Mouse (Mus musculus) spleen, adult 12 weeks (tissue): ENCODE data around the gene Muc20.

Experiments
- DNase-seq: peaks from one replicate; pipeline ENCODE4 v3.0.0; 2022; ENCODE audit warnings: low spot score

Gene Muc20

DNA sequence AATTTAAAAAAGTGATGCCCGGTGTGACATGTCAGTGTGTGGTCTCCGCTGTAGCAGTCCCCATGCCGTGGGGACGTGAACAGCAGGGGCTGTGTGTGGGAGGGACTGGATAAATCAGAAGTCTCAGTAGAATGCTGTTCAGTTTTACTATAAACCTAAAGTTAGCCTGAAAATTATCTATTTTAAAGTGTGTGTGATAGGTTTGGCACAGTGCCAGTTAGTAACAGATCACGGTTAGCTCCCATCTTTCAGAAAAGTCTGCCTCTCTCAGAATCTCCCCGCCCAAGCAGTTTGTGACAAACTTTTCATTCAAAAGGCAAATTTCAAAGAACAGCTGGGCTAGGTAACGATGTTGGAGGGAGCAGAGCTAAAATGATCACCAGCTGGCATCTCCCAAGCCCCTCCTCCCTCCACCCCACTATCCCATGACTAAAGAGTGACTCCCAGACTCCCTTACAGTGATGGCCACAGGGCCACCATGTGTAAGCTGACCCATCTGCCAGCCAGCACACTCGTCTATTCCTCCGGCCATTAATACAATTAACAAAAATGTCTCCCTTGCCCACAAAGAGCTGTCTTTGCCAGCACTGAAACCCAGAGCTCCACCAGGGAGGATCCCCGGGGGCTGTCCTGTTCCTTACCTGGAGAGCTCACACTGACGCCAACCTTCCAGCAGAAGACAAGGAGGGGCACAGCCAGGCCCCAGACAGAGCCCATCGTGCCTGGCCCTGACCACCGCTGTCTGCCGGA, 384 bp downstream of the Muc20 start:
- no peak for DNase-seq

DNA sequence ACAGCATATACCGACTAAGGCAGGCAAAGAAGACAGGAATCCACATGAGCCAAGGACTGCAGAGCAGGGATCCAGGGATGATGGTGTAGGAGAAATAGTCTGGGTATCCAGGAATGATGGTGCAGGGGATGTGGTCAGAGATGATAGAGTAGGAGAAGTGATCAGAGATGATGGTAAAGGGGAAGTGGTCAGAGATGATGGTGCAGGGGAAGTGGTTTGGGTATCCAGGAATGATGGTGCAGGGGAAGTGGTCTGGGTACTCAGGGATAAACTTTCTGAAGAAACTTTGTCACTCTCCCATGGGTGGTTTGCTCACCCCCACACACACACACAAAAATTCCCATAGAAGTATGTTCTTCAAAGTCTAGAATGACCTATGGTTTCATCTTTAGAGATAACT, 2.1 kb downstream of the Muc20 start:
- DNase-seq: no peak

DNA sequence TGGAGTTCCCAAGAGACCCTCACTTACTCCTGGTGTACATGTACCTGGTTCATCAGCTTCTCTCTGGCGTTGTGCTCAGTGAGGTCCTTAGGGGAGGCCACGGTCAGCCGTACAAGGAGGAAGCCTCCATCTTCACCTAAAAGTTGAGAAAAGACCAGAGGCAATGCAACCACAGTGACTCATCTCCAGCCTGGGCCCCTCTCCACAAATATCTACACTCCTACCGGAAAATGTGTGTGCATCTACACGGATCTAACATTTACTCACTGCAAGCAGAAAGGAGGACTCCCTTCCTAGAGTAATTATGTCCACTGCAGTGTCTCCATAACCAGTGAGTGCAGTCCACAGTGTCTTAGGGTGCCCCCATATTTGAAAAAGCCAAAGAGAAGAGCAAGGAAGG, 7.2 kb downstream of the Muc20 start:
- no peak for DNase-seq

DNA sequence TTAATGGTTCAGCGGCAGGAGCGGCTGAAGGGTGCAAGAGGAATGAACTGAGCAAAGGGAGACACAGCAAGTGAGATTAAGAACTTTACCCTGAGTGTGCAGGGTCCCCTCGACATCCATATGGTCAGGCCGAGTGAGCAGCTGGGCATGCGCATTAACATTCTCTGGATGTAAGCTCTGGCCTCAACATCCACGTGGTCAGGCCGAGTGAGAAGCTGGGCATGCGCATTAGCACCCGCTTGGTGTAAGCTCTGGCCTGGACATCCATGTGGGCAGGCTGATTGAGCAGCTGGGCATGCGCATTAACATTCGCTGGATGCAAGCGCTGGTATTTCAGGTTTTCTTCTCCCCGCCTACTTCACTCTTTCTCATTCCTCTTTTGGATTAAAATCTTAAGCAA, 12.4 kb downstream of the Muc20 start:
- DNase-seq: no peak

DNA sequence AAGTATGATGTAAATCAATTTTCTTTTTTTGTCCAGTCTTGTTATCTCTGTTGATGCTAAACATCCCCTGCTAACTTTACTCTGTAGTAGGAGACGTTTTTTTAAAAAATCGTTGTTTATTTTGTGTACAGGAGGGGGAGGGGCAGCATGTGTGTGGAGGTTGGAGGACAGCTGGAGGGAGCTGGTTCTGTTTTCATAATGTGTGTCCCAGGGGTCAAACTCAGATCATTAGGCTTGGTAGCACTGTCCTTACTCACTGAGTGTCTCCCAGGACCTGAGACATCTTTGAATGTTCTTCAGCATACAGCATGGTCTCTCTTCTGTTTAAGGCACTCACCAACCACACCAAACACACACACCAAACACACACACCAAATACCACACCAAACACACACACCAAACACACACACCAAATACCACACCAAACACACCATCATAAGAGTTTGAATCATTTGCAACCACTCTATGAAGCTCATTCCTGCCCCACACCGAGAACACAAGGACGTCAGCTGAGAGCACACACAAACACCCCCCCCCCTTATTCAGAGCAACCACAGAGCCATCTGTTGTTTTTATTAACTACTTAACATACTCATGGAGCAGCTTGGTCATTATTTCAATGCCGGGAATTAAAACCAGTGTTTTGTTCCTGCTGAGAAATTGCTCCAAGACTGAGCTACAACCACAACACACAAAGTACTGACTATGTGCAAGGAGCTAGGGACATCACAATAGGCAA, 13.7 kb downstream of the Muc20 start:
- DNase-seq: no peak

DNA sequence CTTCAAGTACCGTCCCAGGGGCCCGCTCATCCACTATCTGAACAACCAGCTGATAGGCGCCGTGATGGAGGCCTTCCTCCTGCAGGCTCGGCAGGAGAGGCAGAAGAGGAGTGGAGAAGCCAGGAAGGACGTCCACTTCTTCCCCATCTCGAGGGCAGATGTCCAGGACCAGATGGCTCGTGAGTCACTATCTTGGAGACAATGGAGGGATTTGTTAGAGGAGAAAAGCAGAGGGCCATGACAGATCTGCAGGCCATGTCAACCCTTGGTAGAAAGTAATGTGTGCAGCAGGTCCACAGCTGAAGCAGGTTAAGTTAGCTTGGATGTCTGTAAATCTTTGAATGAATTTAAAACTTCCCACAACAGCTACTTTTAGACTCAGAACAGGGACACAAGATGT, 18.3 kb downstream of the Muc20 start:
- DNase-seq: no peak

DNA sequence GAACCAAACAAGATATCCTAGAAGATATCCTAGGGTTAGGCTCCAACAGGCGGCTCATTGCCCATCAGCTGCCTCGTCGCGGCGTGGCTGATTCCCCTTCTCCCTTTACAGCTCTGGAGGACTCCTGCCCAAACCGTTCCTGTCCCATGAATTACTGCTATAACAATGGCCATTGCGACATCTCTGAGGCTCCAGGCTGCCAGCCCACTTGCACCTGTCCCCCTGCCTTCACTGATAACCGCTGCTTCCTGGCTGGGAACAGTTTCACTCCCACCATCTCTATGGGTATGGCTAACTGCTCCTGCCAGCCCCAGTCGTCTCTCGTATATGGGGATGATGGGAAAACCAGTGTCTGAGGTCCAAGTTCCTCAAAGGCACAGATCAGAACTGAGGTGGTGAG, 20.6 kb downstream of the Muc20 start:
- no peak for DNase-seq

DNA sequence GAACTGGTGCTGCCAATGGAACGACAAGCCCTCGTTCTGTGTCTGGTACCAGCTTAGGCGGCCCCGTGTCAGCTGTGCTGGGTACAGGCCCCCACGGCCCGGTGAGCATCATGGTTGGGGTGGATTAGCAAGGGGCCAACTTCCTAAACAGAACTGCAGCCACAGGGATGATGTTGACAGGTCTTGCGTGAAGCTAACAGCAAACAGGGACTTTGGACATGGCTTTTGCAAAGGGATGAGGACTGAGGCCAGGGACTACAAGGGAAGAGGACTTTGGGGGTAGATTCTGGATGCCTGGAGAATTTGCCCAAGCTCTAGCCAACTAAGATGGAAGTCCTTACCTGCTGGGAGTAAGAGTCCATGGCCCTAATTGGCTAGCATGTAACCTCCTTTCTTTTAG, 30.3 kb downstream of the Muc20 start:
- no peak for DNase-seq

DNA sequence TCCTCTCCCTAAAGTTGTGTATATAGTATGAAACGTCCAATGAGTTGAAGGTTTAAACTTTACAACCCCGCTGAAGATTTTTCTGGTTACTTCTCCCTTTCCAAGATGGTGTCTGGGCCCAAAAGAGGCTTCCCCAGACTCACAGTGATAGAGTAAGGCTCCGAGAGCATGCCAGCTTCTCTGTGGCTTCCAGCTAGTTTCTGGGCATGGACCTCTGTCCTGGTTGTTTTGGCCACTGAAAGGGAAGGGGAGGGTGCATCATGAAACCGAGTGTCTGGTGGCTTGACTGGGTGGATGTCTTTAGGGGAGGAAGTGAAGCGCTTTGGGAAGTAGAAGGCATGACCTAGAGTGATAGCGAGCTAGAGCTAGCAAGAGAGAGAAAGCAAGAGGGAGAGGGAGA, 32.3 kb downstream of the Muc20 start:
- DNase-seq: no peak

DNA sequence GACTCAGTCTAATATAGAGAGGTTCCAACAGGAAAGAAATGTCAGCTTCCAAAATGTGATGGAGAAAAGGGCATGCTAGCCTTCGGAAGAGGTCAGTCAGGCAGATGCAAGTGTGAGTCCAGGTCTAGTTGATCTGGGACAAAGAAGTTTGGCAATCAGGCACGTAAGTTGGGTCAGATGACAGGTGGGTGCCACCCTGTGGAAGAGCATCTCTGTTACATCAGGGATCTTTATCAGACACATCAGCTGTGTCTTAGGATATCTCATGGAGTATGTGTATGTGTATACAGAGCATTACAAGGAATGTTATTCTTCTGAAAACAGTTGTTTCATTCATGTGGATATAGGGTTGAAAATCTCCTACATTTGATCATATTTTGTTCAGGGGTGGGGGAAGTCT, 32.7 kb downstream of the Muc20 start:
- DNase-seq: no peak

DNA sequence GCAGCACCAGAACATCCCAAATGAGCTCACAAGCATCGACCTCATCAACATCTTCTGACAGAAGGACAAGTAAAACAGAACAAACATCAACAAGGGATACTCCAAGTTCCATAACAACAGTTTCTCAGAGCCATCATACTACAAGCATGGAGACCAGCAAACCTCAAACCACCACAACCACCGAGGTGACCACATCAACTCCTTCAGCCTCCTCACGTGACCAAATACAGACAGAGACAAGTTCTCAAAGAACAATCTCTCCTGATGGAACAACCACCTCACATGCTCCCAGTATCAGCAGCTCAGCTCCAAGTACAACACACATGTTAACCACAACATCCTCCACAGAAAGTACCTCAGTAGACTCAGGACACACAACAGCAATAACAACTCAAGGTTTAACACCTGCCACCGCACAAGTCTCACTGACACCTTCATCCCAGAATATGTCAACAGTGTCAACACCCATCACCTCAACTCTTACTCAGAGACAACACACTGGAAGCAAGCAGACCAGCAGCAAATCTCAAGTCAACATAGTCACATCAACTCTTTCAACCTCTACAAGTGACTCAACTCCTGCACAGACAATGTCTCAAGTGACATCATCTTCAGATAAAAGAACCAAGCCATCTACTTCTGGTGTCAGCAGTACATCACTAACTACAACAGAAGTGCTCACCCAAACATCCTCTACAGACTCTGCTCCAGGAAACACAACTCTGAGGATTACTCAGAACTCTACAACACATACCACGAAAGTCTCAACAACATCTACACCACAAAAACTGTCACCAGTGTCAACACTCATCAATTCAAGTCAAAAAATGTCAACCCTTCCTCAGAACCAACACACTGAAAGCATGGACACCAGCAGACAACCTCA, 46.8 kb downstream of the Muc20 start:
- no peak for DNase-seq

DNA sequence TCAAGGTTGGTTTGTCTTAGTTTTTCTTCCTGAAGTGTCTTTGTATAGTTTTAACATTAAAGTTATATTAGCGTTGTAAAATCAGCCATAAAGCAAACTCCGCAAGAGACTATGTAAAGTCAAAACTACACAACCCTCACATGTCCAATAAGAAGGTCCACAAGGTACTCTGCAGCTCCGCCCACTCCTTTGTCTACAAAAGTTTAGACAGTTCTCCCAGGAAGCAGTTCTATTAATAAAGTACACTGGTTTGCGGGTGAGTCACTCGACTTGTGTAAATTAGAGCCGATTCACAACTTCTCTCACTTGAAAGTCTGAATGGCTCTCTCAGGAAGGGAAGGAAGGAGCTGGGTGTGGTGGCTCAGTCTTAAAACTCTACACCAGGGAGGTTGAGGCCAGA, 51.4 kb downstream of the Muc20 start:
- no peak for DNase-seq

DNA sequence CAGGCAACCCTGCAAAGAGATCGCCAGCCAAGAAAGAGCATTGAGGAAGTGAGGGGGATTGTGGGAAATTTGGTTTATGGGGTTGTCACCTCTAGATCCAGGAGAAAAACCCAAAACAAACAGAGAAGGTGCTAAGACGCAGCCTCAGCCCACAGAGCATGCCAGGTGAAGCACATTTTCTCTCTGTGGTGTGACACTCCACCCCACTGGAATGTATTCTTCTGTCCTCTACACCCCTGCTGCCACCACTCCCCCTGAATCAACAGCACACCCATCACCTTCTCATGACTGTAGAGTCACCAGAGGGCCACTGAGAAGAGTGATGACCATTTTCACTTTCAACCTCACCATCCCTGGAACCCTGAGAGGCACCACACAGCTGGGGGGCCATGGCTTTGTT, 54.5 kb downstream of the Muc20 start:
- no peak for DNase-seq

DNA sequence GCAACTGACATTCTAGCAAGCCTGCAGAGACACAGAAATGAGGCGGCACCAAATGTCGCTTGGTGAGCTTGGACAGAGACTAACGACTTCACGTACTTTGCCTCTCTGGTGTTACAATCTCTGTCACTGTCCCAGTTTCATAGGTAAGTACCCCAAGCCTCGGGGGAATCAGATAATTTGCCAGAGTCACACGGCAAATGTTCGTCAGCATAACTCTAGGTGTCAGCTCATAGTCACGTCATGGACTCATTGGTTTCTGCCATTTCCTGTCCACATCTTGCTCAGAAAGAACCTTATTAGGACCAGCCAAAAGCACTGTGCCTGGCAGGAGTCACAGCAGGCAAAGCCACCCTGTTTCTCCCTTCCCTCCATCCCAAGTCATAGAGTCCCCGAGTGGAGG, 55.9 kb downstream of the Muc20 start:
- DNase-seq: no peak

DNA sequence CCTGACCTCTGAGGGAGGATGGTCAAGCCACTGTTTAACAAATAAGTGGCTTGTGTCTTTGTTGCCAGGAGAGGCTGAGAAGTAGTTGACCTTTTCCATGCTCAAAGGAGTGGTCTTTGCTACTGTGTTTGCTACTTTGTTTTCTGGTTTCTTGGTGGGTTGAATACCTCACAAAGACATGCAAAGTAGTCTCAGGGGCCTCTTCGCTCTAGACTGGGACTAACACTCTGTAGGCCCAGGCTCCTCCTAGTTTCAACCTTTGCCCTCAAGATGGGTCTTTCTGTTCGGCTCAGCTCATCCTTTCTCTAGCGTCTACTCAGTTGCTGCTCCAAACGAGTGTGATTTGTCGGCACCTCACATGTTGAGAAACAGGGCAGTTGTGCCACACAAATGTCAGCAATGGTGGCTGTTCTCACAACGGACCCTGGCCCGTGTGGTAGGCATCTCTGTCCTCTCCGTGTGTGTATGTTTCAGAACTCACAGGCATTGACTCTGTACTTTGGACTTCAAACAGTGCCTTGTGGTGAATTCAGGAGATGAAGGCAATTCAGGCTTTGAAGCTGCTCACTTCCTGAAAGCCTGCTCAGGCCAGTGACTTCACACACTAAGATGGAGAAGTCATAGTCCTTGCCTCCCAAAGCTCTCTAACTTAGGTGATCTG, 57.1 kb downstream of the Muc20 start:
- DNase-seq: no peak

DNA sequence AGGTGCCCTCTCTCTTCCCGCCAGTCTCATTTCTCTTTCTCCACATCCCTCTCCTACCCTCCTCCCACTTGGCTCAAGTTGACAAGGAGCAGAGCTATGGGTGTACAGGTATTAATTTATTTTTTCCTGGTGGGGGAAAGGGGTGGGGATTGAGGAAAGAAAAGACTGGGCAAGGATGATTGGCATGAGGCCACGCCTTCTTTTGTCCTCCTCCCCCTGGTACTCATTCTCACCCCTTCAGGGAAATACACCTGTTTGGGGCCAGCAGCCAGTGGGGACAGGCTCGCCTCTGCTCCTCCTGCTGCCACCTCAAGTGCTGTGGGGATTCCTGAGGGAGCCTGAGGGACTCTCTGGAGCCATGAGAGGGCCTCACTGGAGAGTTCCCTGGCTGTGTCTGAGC, 61.2 kb downstream of the Muc20 start:
- no peak for DNase-seq

DNA sequence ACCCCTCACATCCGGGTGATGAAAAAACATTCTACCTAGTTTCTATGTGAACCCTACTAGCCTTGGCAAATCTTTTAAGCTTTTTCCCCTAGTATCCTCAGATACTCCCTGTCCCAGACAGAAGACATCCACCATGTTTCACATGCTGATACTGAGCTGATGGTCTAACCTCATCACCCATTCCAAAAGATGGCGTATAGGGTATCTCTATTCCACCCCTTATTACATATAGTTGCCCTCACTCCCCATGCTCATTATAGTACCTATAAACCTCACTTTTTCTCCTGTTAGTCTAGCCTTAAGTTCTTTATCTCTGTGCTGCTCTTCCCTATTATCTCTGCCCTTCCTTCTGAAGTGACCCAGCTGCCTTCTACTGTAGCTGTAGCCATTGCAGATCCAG, 61.6 kb downstream of the Muc20 start, which contains the start of gene Muc4:
Gene Muc4 (plus strand): TSS at position 301 of the 400 bp plus-strand sequence.
- DNase-seq: no peak

DNA sequence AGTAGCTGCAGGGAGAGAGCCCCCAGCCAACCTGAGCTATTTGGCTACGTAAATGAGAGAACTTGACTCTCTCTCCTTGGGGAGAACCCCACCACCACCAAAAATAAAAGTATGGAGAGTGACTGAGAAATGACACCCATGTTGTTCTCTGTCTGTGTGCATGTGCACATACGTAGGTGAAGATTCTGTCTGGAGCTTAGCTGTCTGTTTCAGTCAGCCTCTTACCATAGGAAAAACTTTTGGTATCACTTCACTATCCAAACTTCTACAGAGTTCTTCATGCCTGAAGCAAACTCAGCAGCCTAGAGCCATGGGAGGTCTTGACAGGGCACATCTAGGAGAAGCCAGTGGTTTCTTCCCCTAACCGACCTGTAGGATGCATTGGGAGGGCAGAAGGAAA, 64.0 kb downstream of the Muc20 start:
- no peak for DNase-seq

DNA sequence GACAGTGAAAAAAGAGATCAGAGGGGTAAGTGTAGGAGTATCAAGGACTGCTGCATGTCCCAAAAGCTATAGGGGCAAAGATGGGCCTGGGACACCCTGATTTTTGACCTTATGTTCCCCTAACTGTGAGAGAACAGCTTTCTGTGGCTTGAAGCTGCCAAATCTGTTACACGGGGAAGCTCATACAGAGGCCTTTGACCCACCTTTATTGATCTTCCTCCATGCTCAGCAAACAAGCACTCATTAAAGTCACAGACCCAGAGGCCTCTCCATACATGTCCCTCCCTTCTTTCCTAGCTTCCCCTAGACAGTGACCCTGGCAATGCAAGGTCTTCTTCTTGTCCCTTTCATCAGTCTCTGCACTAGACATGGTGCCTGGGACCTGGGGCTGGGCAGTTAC, 68.5 kb downstream of the Muc20 start:
- DNase-seq: no peak

DNA sequence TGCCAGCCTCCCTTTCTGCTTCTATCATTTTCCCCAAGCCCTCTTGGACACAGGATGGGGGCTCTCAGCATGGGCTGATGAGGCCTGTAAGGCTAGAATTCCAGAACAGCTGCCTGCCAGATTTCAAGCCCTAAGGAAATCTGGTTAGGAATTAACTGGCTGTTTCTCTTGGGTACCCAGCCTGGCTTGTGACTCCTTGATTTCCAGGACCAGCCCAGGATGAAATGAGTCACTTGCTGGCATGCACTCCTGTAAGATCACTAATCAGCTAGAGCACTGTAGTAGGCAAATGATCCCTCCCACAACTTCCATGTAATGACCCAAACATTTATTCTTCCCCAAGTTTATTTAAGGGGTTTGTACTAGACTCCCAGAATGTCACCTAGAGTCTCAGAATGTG, 69.0 kb downstream of the Muc20 start:
- no peak for DNase-seq
